Mouse (Mus musculus) T-helper 2 cell (primary cell): ENCODE data around the gene Prkce.

Source experiments
- in situ Hi-C: fragments of 300-600 bp; cut with MboI, MseI; formaldehyde crosslinking; loops from one replicate; pipeline ENCODE4 v1.15.1; 2025; ENCODE audit warnings: high pct_unique_total_duplicates

The Prkce gene

DNA sequence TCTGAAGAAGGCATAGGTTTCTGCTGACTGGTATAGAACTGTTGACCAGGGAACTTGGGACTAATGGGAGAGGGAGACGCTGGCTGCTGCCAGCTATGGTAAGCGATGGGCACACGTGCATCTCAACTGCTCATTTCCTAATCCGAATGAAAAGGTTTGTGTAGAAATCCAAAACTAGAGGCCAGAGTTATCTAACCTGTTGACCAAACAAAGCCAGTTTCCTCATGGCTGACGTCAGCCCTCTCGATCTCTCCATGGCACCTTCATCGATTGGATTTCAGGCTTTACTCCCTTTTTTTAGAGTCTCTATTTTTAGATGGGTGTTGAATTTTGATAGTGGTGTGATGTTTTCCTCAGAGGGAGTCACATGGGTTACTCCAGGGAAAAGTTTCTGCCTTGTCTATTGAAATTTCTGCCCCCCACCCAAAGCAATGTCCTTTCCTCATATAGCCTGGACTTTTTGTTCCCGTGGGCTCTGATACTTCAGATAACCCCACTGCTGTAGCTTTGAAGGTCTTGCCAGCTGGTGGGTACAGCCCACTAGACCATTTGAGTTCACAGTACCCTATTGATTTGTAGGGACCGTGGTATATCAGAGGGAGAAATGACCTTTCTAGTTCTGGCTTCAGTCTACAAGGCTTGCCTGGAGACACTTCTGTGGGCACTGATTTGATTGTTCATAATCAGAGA is 335.8 kb downstream of the Prkce start:
- in situ Hi-C loops, result no loop called here

DNA sequence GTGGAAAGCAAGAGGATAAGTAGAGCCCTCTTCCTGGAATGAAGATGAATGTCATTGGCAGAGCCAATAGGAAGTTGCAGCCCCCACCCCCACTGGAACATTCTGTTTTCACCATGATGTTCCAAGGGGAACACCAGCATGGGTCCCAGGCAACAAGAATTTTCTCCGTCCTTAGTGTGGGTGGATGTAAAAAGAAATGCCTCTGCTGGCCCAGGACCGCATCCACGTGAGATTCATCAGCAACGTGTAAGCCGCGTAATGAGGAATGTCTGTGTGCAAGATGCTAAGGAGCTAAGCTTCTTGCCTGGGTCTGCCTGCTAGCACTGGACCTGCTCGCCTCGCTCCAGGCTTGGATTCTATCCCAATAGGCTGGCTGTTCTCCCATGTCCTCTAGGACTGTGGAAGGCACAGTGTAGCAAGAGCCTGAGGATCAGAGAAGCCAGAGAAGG is 337.6 kb downstream of the Prkce start, which contains the start of gene Gm10309:
Gene Gm10309 (minus strand): TSS at position 50 of the 449 bp plus-strand sequence.
- in situ Hi-C loops, result no loop called here

DNA sequence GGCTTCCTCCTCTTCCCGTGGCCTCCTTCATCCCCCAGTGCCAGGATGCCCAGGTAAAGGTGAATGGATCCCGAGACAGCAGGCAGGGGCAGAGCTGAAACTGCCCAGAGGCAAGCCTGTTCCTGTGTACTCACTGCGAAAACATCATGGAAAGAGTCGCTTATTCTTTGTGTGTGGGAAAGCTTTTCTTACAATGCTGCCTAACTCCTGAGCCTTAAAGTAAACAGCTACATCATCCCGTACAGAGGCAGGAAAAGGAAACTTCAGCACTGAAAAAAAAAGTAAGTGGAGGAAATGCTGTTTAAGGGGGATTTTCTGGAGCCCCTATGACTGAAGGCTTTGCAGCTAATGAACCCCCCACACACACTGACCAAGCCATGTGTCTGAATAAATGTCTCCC is 339.3 kb downstream of the Prkce start:
- in situ Hi-C loops, result no loop called here

DNA sequence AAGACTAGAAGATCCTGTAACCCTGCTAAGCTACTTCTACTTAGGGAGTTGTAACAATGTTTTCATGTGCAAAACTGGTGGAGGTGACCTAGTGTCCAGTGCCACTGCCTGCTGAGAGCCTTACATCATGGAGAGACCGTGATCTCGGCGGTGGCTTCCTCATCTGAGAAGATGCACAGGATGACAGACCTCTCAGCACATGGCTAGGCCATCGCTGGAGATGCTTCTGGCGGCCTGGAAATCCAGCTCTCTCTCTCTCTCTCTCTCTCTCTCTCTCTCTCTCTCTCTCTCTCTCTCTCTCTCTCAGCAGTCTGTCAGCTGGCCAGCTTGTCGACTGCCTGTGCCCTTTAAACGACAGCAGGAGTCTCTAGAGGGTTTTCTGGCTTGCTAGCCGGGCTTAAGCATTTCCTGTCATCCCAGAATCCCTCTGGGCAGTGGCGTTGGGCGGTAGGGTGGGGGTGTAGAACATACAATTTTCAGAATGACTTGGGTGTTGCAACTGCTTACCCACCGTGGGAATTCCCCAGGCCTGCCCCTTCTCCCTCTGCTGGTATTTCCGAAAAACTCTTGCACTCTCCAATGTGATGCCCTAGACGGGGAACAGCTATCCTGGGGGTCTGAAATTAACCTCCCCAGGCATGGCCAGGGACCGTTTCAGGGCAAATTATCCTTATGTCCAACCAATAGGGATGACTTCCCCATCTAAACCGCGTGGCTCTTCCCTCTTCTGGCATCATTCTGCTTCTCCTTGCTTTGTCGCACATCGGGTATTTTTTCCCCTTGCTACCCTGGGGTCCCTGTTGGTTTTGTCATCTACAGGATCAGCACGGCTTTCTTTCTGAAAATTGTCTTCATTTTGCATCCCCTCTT is 340.0 kb downstream of the Prkce start:
- in situ Hi-C loops, result no loop called here

DNA sequence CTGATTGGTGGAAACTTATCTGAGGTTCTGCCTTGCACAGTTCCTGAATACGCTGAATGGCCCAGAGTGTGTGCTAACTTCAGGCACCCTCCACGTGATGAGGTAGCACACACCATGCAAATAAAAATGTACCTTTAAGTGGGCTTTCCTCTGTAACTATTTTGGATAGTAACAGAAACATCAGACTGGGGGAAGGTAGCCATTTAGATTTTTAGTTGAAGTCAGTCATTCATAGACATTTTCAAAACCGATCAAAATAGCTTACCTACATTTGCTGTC is 340.6 kb downstream of the Prkce start:
- in situ Hi-C loops, result no loop called here

DNA sequence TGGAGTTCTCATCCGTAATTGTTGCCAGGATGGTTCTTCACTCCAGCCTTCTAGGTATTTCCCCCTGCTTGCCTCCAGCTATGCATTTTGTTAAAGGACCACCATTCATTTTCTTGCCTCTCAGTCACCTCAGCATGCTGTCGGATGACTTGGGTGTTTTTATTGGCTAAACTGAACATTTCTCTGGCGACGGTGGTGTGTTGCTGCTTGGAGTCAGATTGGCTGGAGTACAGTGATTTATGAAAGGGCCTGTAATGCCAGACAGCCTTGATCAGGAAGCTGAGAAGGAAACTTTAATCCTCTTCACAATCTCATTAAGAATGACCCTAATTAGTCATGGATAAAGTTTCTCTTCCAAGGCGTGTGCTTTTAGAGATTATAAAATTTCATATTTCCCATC is 342.3 kb downstream of the Prkce start:
- in situ Hi-C loops, result no loop called here

DNA sequence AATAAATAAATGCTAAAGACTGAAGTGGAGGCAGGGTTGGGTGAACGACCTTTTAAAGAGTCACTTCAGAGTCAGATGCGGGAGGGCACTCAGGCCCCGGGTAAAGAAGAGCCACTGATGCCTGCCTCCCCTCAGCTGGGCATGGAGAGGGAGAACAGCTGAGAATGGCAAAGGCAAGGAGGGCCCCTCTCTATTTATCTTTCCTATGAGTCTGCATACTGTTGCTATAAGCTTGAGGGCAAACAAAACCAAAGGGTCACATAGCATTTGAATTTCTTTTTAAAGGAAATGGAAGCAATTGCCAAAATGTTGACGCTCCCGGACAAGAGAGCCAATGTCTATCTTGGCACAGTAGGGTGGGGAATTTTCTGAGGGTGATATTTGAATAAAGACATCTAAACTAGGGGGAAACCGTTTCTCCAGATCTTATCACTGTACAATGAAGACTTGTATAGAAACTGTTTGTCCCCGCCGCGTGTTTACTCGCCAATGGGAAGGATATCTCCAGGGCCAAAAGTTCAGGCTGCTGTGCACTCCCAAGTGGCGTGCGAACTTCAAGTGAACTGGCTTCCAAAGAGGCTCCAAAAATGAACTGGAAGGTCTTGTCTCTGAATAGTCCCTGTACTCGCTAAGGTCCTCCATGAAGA is 347.5 kb downstream of the Prkce start:
- in situ Hi-C loops, result no loop called here

DNA sequence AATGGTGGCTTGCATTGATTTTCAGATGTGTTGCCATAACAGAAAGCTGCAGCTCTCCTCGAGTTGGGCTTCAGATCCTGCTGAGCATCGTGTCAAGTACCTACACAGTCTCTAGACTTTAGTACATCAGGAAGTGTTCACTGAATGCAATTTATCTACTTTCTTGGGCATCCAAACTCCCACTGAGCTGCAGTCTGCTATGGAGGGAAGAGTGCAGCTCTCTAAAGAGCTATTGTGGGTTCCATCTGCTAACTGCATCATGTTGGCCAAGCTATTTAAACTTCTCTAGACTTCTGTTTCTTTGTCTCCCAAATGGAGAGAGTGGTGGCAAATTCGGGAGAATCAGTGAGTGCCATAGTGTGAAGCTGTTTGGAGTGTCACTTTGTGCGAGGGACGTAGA is 349.0 kb downstream of the Prkce start:
- in situ Hi-C loops, result no loop called here

DNA sequence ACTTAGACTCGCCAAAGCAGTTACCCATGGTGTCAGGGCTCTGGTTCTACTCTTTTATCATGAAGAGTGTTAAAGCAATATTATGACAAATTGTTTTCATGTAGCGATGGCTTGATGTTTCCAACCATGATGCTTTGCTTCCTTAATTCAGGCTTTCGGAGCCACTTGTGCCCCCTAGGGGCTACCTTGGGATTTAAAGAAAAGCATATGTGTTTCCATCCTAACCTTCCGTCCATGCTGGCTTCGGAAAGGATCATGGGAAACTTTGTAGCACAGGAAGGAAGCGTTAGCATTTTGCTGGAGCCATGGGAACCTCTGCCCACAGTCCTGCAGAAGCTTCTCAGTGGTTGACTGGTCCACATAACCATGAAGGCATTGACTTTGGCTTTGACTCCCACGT is 351.0 kb downstream of the Prkce start:
- in situ Hi-C loops, result no loop called here

DNA sequence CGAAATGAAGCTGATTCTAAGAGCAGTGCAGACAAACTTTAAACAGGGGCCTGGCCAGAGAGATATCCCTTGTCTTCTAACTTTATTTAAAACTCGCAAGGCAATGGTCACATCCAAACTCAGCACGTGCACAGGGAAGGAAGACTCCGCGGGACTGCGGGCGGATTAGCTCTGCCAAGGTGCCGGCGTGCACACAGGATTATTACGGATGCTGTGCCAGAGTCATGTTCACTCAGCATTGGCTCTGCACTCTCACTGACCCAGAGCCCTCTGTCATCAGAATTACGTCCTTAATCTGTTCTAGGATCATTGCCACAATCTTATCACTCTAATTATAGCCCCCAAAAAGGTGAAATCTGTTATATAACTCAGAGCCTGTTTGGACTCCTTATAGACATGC is 353.7 kb downstream of the Prkce start:
- in situ Hi-C loops, result no loop called here

DNA sequence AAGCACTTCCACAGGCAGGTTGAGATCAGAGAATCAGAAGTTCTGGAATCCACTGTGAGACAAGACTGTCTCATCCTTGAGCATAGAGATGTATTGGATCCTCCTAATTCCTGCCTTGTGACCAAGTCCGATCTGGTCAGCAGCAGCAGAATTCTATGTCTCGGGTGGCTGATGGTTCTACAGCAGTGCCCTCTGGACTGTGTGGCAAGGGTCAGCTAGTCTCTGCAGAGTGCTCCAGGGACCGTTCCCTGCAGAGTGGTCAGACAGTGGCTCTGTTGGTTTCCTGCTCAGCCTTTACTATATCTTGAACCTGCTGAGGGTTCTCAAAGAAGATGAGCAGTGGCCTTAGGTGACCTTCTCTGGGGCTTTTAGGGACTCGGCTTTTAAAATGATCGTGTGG is 355.1 kb downstream of the Prkce start:
- in situ Hi-C loops, result no loop called here

DNA sequence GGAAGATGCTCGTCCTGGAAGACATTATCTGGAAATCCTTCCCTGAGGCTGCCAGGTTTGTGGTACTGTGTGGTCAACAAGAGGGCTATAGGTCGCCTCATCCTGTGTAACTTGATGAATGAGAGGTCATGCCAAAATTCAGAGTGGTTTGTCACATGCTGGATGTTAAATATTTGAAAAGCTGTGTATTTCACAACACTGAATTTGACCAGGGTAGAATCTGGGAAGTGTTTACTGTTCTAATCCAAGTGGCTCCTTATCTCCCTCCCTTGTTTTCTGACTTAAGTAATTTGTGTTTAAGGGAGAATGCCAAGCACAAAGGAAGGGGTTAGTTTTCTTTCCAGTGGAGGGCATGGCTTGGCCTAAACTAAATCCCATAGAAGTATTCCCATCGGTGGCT is 355.8 kb downstream of the Prkce start:
- in situ Hi-C loops, result no loop called here

DNA sequence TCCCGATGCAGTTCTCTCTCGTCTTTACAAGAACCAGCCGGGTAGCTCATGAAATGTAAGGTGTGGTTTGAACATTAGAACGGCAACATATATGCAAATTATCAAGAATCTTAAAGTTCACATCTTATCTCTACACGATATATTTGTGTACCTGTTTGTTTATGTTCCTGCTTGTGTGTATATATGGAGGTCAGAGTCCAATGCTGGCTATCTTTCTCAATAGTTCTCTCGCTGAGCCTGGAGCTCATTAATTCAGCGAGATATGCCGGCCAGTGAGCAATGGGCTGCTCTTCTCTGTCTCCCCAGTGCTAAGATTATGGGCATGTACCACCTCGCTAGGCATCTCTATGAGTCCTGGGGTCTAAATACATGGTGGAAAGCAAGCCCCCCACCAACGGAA is 356.3 kb downstream of the Prkce start:
- in situ Hi-C loops, result no loop called here

DNA sequence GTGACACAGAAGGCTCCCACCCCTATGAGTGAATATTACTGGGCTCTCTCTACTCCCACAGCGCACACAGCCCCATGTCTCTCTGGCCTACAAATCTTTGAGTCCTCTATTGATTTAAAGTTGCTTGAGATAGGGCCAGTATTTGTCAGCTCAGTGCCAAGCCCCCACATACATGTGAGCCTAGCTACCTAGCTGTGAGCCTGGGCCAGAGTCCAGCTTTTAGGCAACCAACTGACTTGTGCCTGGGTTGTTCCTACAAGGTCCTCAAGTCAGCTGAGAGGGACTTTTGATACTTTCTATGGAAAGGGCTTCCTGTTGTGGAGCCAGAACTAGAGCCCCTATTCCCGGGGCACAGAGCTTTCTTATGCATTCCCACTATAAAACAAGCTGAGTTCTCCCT is 357.5 kb downstream of the Prkce start:
- in situ Hi-C loops, result loop anchor here (25.0 kb wide), 1 partner anchor 287 kb away; no protein-coding TSS in a partner anchor

DNA sequence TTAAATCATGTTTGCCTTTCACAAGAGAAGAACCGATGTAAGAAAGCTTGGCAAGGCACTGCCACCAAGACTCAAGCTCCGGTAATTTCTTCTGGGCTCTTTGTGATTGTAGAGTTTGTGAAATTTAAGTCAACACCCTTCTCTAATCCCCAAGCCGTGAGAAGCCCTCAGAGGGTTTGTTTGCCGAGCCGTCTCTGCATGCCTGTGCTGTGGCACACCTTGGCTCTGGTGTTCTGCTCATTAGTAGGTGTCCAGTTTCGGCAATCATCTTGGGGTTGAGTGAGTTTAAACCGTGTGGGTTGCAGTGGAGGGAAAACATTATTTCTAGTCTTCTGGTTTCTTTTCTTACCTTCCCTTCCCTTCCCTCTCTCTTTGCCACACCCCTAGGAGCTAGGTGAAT is 358.4 kb downstream of the Prkce start:
- in situ Hi-C loops, result loop anchor here (25.0 kb wide), 1 partner anchor 286 kb away; no protein-coding TSS in a partner anchor

DNA sequence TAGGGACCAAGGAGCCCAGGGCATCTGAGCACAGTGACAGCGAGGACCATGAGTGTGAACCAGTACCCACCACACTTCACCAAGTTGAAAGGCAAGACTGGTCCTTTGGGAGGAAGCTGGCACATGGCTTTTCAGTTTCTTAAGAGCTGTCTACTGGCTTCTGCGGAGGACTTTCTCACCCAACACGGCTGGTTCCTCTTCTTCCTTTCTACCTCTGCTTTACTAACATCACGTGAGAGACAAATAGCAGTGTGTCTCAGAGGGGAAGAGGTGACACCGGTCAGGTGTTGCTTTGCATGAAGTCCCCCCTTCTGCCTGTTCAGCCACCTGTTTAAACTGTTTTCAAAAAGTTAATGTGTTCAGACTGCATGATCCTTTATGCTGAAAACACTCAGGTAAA is 359.7 kb downstream of the Prkce start:
- in situ Hi-C loops, result loop anchor here (25.0 kb wide), 1 partner anchor 285 kb away; no protein-coding TSS in a partner anchor

DNA sequence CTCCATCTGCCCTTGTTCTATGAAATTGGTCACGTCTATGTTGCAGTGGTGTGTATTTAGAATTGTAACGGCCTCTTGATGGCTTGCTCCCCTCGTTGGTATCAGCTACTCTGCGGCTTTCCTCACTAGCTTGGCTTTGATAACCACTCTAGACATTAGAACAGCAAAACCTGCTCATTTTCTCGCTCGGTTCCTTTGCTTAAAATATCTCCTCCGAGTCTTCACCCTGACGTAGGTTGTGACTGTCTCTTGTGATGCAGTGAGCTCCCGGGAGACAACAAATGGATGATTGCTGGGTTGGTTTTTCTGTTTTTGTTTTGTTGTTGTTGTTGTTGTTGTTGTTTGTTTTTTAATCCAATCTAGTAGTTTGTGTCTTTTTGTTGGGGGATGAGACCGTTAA is 361.4 kb downstream of the Prkce start:
- in situ Hi-C loops, result loop anchor here (25.0 kb wide), 1 partner anchor 283 kb away; no protein-coding TSS in a partner anchor

DNA sequence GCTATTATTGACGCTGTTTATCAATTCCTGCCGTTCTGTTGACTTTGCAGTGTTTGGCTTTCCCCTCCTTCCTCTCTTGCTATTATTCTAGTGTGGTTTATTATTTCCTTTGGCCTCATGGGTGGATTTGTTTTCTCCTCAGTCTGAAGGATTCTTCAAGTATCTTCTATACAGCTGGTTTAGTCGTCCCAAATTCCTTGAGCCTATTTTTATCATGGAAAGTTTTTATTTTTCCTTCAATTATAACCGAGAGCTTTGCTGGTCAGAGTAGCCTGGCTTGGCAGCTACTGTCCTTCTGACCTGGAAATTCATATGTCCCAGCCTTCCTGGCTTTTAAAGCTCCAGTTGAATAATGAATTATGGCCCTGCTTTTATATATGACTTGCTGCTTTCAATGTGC is 361.8 kb downstream of the Prkce start:
- in situ Hi-C loops, result loop anchor here (25.0 kb wide), 1 partner anchor 283 kb away; no protein-coding TSS in a partner anchor

DNA sequence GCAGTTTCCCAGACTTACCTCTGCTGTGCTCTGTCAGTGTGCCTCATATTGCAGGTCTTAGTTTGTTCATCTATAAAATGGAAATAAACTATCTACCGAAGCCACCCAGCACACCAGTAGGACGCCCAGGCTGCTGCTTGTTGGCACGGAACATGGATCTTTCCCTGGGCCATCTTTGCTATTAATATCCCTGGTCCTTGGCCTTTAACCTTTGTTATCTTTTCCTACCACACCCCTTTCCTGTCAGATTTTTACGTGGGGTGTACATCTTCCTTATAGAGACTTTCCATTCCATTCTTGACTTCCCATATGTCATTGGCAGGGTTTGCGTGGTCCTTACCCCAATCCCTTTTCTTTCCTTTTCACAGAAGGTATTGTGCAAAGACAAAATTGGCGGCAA is 363.6 kb downstream of the Prkce start:
- in situ Hi-C loops, result loop anchor here (25.0 kb wide), 1 partner anchor 281 kb away; no protein-coding TSS in a partner anchor

DNA sequence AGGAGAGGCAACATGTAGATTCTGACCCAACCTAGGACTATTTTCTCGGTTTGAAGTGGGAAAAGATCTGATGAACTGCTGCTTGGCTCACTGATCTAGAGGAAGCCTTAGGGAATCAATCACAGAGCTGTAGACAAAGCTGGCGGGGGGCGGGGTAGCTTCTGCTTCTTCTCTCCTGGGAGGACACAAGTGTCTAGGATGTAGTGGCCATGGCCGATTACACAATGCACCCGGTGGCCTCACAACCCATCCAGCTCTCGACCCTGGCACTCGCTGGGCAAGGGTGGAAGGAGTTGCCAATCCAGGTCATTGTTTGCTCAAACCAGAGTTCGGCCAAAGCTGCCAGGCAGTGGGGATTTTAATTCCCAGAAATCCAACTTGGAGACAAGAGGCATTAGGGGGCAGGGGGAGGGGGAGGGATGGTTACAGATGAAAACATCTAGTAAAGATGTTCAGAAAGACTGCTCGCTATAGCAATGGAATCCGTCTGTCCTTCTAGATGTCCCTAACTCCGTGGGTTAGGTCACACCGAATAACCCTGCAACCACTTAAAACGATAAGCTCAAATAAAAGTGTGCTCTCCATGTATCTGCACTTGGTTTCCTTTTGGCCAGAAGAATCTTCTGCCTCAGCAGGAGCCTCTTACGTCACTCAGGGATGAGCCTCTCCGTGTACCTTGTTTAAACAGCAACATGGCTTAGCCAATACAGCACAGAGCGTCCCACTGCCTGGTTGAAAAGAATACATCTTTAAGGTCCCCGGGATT is 365.4 kb downstream of the Prkce start:
- in situ Hi-C loops, result loop anchor here (25.0 kb wide), 1 partner anchor 279 kb away; no protein-coding TSS in a partner anchor

DNA sequence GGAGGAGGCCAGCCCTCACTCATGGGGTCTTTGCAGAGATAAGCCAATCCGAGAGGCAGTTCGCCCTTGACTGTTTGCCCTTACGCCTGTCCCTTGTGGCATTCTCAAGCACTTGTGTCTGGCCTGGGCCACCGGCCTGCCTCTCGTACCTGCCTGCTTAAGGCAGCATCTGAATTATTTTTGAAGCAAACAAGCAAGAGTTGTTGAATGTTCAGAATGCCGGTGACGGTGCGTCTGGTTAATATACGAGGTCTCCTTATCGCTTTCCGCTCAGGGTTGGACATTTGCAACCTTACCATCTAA is 365.9 kb downstream of the Prkce start:
- in situ Hi-C loops, result loop anchor here (25.0 kb wide), 1 partner anchor 279 kb away; no protein-coding TSS in a partner anchor

DNA sequence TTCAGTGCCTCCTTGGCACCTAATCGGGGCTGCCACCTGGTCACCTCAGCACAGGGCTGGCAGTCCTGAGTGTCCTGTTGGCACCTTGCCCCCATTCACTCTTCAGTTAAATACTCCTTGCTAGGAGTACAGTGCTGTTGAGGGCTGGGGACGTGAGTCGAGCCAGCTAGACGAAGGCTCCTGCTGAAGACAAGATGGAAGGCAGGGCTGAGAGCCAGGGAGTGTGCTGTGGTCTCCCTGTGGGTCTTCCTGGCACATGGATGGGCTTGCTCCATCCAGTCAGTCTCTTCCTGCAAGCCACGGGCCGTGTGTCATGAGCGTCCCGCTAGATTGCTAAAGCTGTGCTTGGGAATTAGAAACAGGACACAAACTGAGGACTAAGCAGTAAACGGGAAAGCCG is 367.5 kb downstream of the Prkce start:
- in situ Hi-C loops, result loop anchor here (25.0 kb wide), 1 partner anchor 277 kb away; no protein-coding TSS in a partner anchor
